Mouse (Mus musculus): Measurements from ENCODE around the gene Ccdc151. TPM values are rescaled to one million over a fixed set of nuclear protein-coding genes. Genes with fewer than 3 reads are reported as not detected.

Gene Ccdc151
- polyA plus RNA-seq, 2 experiments, result 0.02 TPM; not detected in 1

DNA sequence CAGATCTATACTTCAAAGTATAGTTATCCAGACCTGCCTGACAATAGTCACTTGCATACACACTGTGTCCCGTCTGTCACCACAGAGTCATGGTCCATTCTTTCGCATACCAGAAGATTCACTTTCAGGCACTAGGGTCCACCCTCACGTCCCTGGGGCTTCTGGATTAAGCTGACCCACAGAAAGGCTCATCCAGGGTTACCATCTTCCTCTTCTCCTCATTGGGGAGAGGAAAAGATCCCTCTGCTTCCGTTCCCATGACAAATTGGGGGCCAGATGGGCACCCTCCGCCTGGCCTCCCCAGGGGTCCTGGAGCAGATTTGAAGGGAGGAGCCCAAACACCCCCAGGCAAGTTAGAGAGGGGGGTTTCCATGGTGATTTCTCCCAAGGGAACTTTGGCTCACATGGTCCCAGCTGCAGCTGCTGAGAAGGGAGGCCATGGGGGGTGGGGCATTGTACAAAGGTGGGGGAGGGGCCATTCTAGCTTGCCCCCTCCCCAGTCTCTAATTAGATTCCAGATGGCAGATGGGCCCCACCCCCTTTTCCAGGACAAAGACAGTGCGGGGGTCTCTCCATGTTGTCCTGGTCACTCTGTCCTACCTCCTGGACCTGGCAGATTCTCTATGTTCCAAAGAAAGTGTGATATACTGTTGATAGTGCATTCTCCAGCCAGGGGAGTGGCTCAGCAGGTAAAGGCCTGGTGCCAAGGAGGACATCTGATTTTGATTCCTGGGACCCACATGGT, 33.0 kb upstream of the Ccdc151 start:
- ATAC-seq (ENCODE audit: insufficient read depth) (no peak), DNase-seq (ENCODE audit: low read depth in 3 of 3, low spot score in 3 of 3) (no peak)
- Histone ChIP-seq H3K27me3 (ENCODE audit: control insufficient read depth, insufficient read depth, low read length) (no peaks in the 10 kb centered on the region), H3K4me3 (ENCODE audit: insufficient read depth in 1 of 2, low read depth in 2 of 2, low read length in 2 of 2) (no peak overlapping the region), H3K36me3 (replicated peaks; ENCODE audit: control insufficient read depth, insufficient read depth, low read depth) (no peaks in the 10 kb centered on the region), H3K27ac (no peak overlapping the region), H3K9me3 (ENCODE audit: control insufficient read depth, low read length) (no peaks in the 10 kb centered on the region), H3K9ac (replicated peaks) (no peak overlapping the region), H3K4me1 (replicated peaks; ENCODE audit: control insufficient read depth in 2 of 2, insufficient read depth in 2 of 2, low read length in 1 of 2) (no peaks in the 10 kb centered on the region), H3K4me2 (ENCODE audit: low read depth) (no peak overlapping the region)
- TF ChIP-seq CTCF (IDR thresholded peaks at IDR 0.05; ENCODE audit: low read depth), result no peak
- TF ChIP-seq EP300 (IDR thresholded peaks at IDR 0.05; ENCODE audit: low read depth), result no peak
- WGBS (ENCODE audit: insufficient replicate concordance), result 48% methylated on average over 6 of the region's 6 CpGs

DNA sequence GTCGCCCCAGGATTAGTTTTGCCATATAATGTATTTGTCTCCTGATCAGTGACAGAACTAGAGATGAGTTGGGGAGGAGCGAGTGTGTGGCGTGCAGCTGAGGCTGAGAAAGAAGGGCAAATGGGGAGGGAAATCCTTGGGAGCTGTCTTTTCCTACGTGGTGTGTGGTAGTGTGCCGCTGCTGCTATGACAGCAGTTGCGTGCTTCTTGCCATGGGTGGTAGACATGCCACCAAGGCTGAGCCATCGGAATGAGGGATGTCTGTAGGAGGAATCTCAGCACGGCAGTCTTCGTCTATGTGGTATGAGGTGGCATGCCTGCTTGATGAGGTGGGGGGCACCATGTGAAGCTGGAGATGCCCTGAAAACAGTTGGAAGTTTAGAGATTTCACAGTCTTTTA, 28.0 kb upstream of the Ccdc151 start:
- H3K27me3 ChIP-seq (ENCODE audit: control insufficient read depth, insufficient read depth, low read length), result no peaks in the 10 kb centered on the region
- no peak overlapping the region for H3K4me2 ChIP-seq (ENCODE audit: low read depth)
- no peaks in the 10 kb centered on the region for H3K36me3 ChIP-seq (replicated peaks; ENCODE audit: control insufficient read depth, insufficient read depth, low read depth)
- H3K4me1 ChIP-seq (replicated peaks; ENCODE audit: control insufficient read depth in 2 of 2, insufficient read depth in 2 of 2, low read length in 1 of 2), result 0 out of 4 replicates have a peak, but pooled peaks cover 0 to 3% of the 10 kb centered on the region in 2 experiments
- H3K27ac ChIP-seq, result no peak overlapping the region
- no peak for TF ChIP-seq CTCF (IDR thresholded peaks at IDR 0.05; ENCODE audit: low read depth)
- no peak for TF ChIP-seq EP300 (IDR thresholded peaks at IDR 0.05; ENCODE audit: low read depth)
- no peak for ATAC-seq (ENCODE audit: insufficient read depth)
- no peak overlapping the region for H3K9ac ChIP-seq (replicated peaks)
- 68% methylated on average over 9 of the region's 9 CpGs for WGBS (ENCODE audit: insufficient replicate concordance)
- no peaks in the 10 kb centered on the region for H3K9me3 ChIP-seq (ENCODE audit: control insufficient read depth, low read length)
- no peak overlapping the region for H3K4me3 ChIP-seq (ENCODE audit: insufficient read depth in 1 of 2, low read depth in 2 of 2, low read length in 2 of 2)
- no peak for DNase-seq (ENCODE audit: low read depth in 3 of 3, low spot score in 3 of 3)

DNA sequence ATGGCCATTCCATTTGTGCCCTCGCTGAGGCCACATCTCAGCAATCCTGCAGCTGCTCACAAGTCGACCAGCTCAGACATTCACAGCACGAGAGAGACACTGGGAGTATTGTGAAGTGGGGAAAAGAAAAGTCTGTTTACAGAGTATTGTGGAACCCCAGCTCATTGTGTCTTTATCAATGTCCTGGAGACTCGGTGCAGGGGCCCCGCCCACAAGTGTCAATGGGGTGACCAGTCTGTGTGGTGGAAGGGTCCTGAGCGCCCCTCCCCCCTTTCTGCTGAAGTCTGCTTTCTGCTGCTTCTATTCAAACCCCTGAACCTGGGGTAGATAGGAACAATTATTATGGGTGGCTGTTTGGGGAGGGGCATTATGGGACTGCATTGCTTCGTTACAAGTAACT, 26.0 kb upstream of the Ccdc151 start:
- 36% methylated on average over 7 of the region's 7 CpGs for WGBS (ENCODE audit: insufficient replicate concordance)
- no peaks in the 10 kb centered on the region for H3K9me3 ChIP-seq (ENCODE audit: control insufficient read depth, low read length)

DNA sequence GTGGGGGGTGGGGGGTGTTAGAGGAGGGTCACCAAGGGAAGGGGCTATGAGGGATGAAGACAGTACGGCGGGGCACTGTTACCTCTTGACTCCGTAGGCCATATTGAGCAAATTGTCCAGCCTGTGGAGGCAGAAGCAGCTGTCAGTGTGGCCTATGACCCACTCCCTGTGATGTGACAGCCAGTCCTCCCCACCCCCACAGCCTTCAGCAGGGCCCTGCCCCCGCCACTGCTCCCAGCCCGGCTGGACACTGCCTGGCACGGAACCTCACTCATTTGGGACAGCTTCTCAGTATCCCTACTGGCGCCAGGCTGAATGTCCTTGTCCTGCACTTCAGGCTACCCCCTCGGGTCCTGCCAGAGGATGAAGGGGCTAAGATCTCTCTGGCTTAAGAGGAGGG, 22.2 kb upstream of the Ccdc151 start:
- H3K27me3 ChIP-seq (ENCODE audit: control insufficient read depth, insufficient read depth, low read length), result no peaks in the 10 kb centered on the region
- no peak for TF ChIP-seq EP300 (IDR thresholded peaks at IDR 0.05; ENCODE audit: low read depth)
- TF ChIP-seq CTCF (IDR thresholded peaks at IDR 0.05; ENCODE audit: low read depth), result no peak
- H3K4me1 ChIP-seq (replicated peaks; ENCODE audit: control insufficient read depth in 2 of 2, insufficient read depth in 2 of 2, low read length in 1 of 2), result 0 out of 4 replicates have a peak, but pooled peaks cover 0 to 3% of the 10 kb centered on the region in 2 experiments
- ATAC-seq (ENCODE audit: insufficient read depth) (no peak), DNase-seq (ENCODE audit: low read depth in 3 of 3, low spot score in 3 of 3) (no peak)
- no peak overlapping the region for H3K9ac ChIP-seq (replicated peaks)
- no peaks in the 10 kb centered on the region for H3K36me3 ChIP-seq (replicated peaks; ENCODE audit: control insufficient read depth, insufficient read depth, low read depth)
- 53% methylated on average over 8 of the region's 8 CpGs for WGBS (ENCODE audit: insufficient replicate concordance)
- H3K9me3 ChIP-seq (ENCODE audit: control insufficient read depth, low read length), result no peaks in the 10 kb centered on the region
- H3K4me2 ChIP-seq (ENCODE audit: low read depth), result no peak overlapping the region
- no peak overlapping the region for H3K27ac ChIP-seq
- H3K4me3 ChIP-seq (ENCODE audit: insufficient read depth in 1 of 2, low read depth in 2 of 2, low read length in 2 of 2), result no peak overlapping the region

More for the DNA sequence above, 26.0 kb upstream of the Ccdc151 start:
- H3K9ac ChIP-seq (replicated peaks), result no peak overlapping the region
- H3K4me3 ChIP-seq (ENCODE audit: insufficient read depth in 1 of 2, low read depth in 2 of 2, low read length in 2 of 2), result no peak overlapping the region
- TF ChIP-seq CTCF (IDR thresholded peaks at IDR 0.05; ENCODE audit: low read depth) (no peak), EP300 (IDR thresholded peaks at IDR 0.05; ENCODE audit: low read depth) (no peak)
- no peak for ATAC-seq (ENCODE audit: insufficient read depth)
- no peak overlapping the region for H3K27ac ChIP-seq
- 0 out of 4 replicates have a peak, but pooled peaks cover 0 to 3% of the 10 kb centered on the region in 2 experiments for H3K4me1 ChIP-seq (replicated peaks; ENCODE audit: control insufficient read depth in 2 of 2, insufficient read depth in 2 of 2, low read length in 1 of 2)
- DNase-seq (ENCODE audit: low read depth in 3 of 3, low spot score in 3 of 3), result no peak
- H3K4me2 ChIP-seq (ENCODE audit: low read depth), result no peak overlapping the region
- no peaks in the 10 kb centered on the region for H3K27me3 ChIP-seq (ENCODE audit: control insufficient read depth, insufficient read depth, low read length)
- H3K36me3 ChIP-seq (replicated peaks; ENCODE audit: control insufficient read depth, insufficient read depth, low read depth), result no peaks in the 10 kb centered on the region

DNA sequence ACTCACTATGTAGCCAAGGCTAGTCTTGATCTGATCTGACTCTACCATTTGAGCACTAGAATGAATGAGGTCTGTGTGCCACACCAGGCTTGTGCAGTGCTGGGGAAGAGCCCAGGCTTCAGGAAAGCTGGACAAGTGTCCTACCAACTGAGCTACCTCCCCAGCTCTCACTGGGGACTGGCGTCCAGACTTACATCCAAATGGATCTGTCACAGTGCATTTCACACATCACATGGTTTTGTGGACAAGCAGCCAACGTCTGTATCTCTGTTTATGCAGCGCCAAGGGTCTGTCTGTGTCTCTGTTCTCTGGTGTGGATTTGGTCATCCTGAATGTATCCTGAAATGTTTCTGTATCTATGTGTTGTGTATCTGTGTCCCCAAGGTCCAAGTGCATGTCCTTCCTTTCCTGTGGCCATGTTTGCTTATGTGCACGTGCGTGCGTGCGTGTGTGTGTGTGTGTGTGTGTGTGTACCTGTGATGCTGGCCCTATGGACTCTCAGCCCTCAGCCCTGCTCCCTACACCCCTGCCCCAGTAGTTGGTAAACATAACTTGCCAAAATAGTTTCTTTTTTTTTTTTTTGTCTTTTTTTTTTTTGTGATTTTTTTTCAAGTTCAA, 14.9 kb upstream of the Ccdc151 start:
- Histone ChIP-seq H3K27ac (no peak overlapping the region), H3K36me3 (replicated peaks; ENCODE audit: control insufficient read depth, insufficient read depth, low read depth) (peaks cover 15% of the 10 kb centered on the region), H3K9ac (replicated peaks) (no peak overlapping the region), H3K9me3 (ENCODE audit: control insufficient read depth, low read length) (no peaks in the 10 kb centered on the region), H3K4me2 (ENCODE audit: low read depth) (no peak overlapping the region), H3K27me3 (ENCODE audit: control insufficient read depth, insufficient read depth, low read length) (no peaks in the 10 kb centered on the region), H3K4me3 (ENCODE audit: insufficient read depth in 1 of 2, low read depth in 2 of 2, low read length in 2 of 2) (no peak overlapping the region), H3K4me1 (replicated peaks; ENCODE audit: control insufficient read depth in 2 of 2, insufficient read depth in 2 of 2, low read length in 1 of 2) (peaks cover 0 to 2% of the 10 kb centered on the region in 2 experiments; a peak in 1 of 4 replicates)
- no peak for TF ChIP-seq CTCF (IDR thresholded peaks at IDR 0.05; ENCODE audit: low read depth)
- TF ChIP-seq EP300 (IDR thresholded peaks at IDR 0.05; ENCODE audit: low read depth), result no peak
- no peak for DNase-seq (ENCODE audit: low read depth in 3 of 3, low spot score in 3 of 3)
- ATAC-seq (ENCODE audit: insufficient read depth), result 0 out of 2 replicates have a peak, but pooled peaks have one; percentile 26
- 61% methylated on average over 7 of the region's 7 CpGs for WGBS (ENCODE audit: insufficient replicate concordance)

All from liver, embryonic 14.5 days (tissue).